Mouse (Mus musculus) hematopoietic stem cell, adult 5-6 weeks (primary cell): ENCODE results near the gene Gm3893. TPM values are rescaled to one million over a fixed set of nuclear protein-coding genes. Genes with fewer than 3 reads are reported as not detected.
"Not testable (repeated sequence)": the region's sequence is repeated elsewhere in the genome, so short reads cannot be mapped to it uniquely, and the experiment has no call there.

Source experiments
- ATAC-seq, 2 experiments: fragments of 125-278 bp in 1 of 2; replicated peaks in 1 of 2; 2 replicates each; pipeline ENCODE4 v1.8.0; 2016 to 2017; ENCODE audit warnings: inconsistent platforms in 2 of 2, mild to moderate bottlenecking in 2 of 2, moderate number of reproducible peaks in 2 of 2, low read depth in 1 of 2, moderate TSS enrichment in 1 of 2; ENCODE audit not compliant: low FRiP score in 2 of 2, poor library complexity in 2 of 2, severe bottlenecking in 2 of 2, insufficient read depth in 1 of 2, low TSS enrichment in 1 of 2
- total RNA-seq: library from RNA; stranded (forward); fragments of 172-1452, 232-1000 nt; gene quantifications from 2 replicates; pipeline ENCODE4 v1.2.3, GENCODE M21; 2017

Gm3893 gene
- not detected in 2 replicates for total RNA-seq

- not testable (repeated sequence) for ATAC-seq
Observed at GRCm38 (mm10) chr4:42090907-42091306, at the start of gene Gm3893. Gene Gm3893, plus strand, starts transcription at chr4:42091207.

- not testable (repeated sequence) for ATAC-seq
Observed at GRCm38 (mm10) chr4:42114517-42114916, 23.5 kb downstream of the Gm3893 start, which contains the start of gene Gm13304. Gene Gm13304, plus strand, starts transcription at chr4:42114817.

Other genes with a start within 250 kb of the Gm3893 start
- not detected in 2 replicates for gene Gm21541, start 187.6 kb upstream of the Gm3893 start, total RNA-seq
- 1.8 and 2.3 TPM in 2 replicates for gene Gm20878, start 149.6 kb upstream of the Gm3893 start, total RNA-seq
- gene Fam205a4, start 125.1 kb upstream of the Gm3893 start, total RNA-seq = not detected in 2 replicates
- gene Gm21093, start 56.5 kb upstream of the Gm3893 start, total RNA-seq = 0.40 and 0.56 TPM in 2 replicates
- not detected in 2 replicates for gene Gm13304, start 23.6 kb downstream of the Gm3893 start, total RNA-seq
- not detected in 2 replicates for gene Gm13306, start 62.2 kb downstream of the Gm3893 start, total RNA-seq
- gene Gm13305, start 77.4 kb downstream of the Gm3893 start, total RNA-seq = not detected in 2 replicates
- gene Gm10600, start 149.4 kb downstream of the Gm3893 start, total RNA-seq = not detected in 2 replicates
- gene Ccl21b, start 164.6 kb downstream of the Gm3893 start, total RNA-seq = not detected in 2 replicates
- not detected in 2 replicates for gene Gm21953, start 203.1 kb downstream of the Gm3893 start, total RNA-seq
- 0.30 TPM in 1 of 2 replicates, not detected in the other for gene Fam205a3, start 227.1 kb downstream of the Gm3893 start, total RNA-seq